Mouse (Mus musculus): Measurements from ENCODE around the gene Hist1h2bc.

The Hist1h2bc gene

DNA sequence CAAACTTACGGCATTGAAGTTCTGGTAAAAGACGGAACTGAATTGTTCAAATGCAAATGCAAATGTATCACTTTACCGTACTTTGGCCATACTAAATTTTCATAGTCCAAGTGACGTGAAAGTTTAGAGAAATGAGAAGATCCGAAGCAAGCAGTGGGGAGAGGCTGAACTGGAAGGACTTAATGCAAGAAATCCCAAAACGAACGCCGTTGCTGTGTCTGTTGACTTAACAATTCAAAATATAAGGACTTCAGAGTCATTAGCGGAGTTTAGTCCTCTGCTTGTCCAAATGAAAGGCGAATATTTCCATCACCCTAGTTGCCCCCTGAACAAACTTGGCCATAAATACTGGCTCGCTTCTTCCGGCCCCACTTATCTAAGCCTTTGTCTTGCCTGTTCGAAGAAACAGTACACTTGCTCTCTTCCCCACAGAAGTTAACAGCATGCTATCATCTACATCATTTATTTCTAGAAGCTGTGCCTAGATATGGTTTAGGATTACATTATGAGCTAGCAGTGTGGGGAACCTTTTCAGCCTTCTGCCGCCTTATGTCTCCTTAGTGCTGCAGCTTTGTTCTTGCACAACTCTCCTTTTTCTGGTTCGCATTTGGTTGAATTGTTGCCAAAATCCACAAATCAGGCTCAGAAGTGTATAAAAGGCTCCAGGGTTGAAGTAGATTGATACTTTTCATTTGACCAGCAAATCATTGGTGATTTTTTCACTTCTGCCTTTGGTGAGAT is 1.3 kb downstream of the Hist1h2bc start:
- H3K4me1 ChIP-seq (replicated peaks; ENCODE audit: low read depth, low read length): peaks cover 15% of the 10 kb centered on the region
- no peaks in the 10 kb centered on the region for H3K36me3 ChIP-seq (ENCODE audit: insufficient read depth, low read length)
- H3K9me3 ChIP-seq (ENCODE audit: low read length): no peaks in the 10 kb centered on the region
- TF ChIP-seq CTCF (conservative IDR thresholded peaks at IDR 0.05; ENCODE audit: low read length) (no peak), POU5F1 (IDR thresholded peaks at IDR 0.05; ENCODE audit: borderline replicate concordance, low read length) (no peak), NANOG (IDR thresholded peaks at IDR 0.05; ENCODE audit: borderline replicate concordance, low read length) (no peak)
- no peaks in the 10 kb centered on the region for H3K27me3 ChIP-seq (ENCODE audit: insufficient read depth, low read length)
- H3K4me3 ChIP-seq (replicated peaks; ENCODE audit: low read length): peak overlapping the region; percentile 70

- no peak for TF ChIP-seq CTCF (conservative IDR thresholded peaks at IDR 0.05; ENCODE audit: low read length)
- TF ChIP-seq POU5F1 (IDR thresholded peaks at IDR 0.05; ENCODE audit: borderline replicate concordance, low read length): no peak
- TF ChIP-seq NANOG (IDR thresholded peaks at IDR 0.05; ENCODE audit: borderline replicate concordance, low read length): no peak
Measured at GRCm38 (mm10) chr13:23685966-23686365, 2.0 kb downstream of the Hist1h2bc start.

GRCm38 (mm10) chr13:23687181-23687580 is 3.2 kb downstream of the Hist1h2bc start:
- TF ChIP-seq NANOG (IDR thresholded peaks at IDR 0.05; ENCODE audit: borderline replicate concordance, low read length) (no peak), POU5F1 (IDR thresholded peaks at IDR 0.05; ENCODE audit: borderline replicate concordance, low read length) (no peak), CTCF (conservative IDR thresholded peaks at IDR 0.05; ENCODE audit: low read length) (no peak)
- Histone ChIP-seq H3K27me3 (ENCODE audit: insufficient read depth, low read length) (no peaks in the 10 kb centered on the region), H3K4me1 (replicated peaks; ENCODE audit: low read depth, low read length) (peaks cover 21% of the 10 kb centered on the region), H3K36me3 (ENCODE audit: insufficient read depth, low read length) (no peaks in the 10 kb centered on the region), H3K4me3 (replicated peaks; ENCODE audit: low read length) (no peak overlapping the region), H3K9me3 (ENCODE audit: low read length) (no peaks in the 10 kb centered on the region)

More at GRCm38 (mm10) chr13:23685966-23686365, 2.0 kb downstream of the Hist1h2bc start:
- Histone ChIP-seq H3K9me3 (ENCODE audit: low read length) (no peaks in the 10 kb centered on the region), H3K27me3 (ENCODE audit: insufficient read depth, low read length) (no peaks in the 10 kb centered on the region), H3K4me1 (replicated peaks; ENCODE audit: low read depth, low read length) (peaks cover 21% of the 10 kb centered on the region), H3K4me3 (replicated peaks; ENCODE audit: low read length) (no peak overlapping the region), H3K36me3 (ENCODE audit: insufficient read depth, low read length) (no peaks in the 10 kb centered on the region)

- Histone ChIP-seq H3K9me3 (ENCODE audit: low read length) (peaks cover 3% of the 10 kb centered on the region), H3K27me3 (ENCODE audit: insufficient read depth, low read length) (no peaks in the 10 kb centered on the region), H3K36me3 (ENCODE audit: insufficient read depth, low read length) (no peaks in the 10 kb centered on the region; the same call in 1 of the 2 replicates), H3K4me1 (replicated peaks; ENCODE audit: low read depth, low read length) (peaks cover 15% of the 10 kb centered on the region), H3K4me3 (replicated peaks; ENCODE audit: low read length) (no peak overlapping the region)
- TF ChIP-seq CTCF (conservative IDR thresholded peaks at IDR 0.05; ENCODE audit: low read length): no peak
- no peak for TF ChIP-seq POU5F1 (IDR thresholded peaks at IDR 0.05; ENCODE audit: borderline replicate concordance, low read length)
- no peak for TF ChIP-seq NANOG (IDR thresholded peaks at IDR 0.05; ENCODE audit: borderline replicate concordance, low read length)
Measured at GRCm38 (mm10) chr13:23687907-23688306, 3.9 kb downstream of the Hist1h2bc start.

- no peaks in the 10 kb centered on the region for H3K27me3 ChIP-seq (ENCODE audit: insufficient read depth, low read length)
- no peak overlapping the region for H3K4me3 ChIP-seq (replicated peaks; ENCODE audit: low read length)
- H3K4me1 ChIP-seq (replicated peaks; ENCODE audit: low read depth, low read length): peaks cover 14% of the 10 kb centered on the region
- TF ChIP-seq POU5F1 (IDR thresholded peaks at IDR 0.05; ENCODE audit: borderline replicate concordance, low read length) (no peak), NANOG (IDR thresholded peaks at IDR 0.05; ENCODE audit: borderline replicate concordance, low read length) (no peak), CTCF (conservative IDR thresholded peaks at IDR 0.05; ENCODE audit: low read length) (no peak)
- peaks cover 5% of the 10 kb centered on the region for H3K9me3 ChIP-seq (ENCODE audit: low read length)
- no peaks in the 10 kb centered on the region; the same call in 1 of the 2 replicates for H3K36me3 ChIP-seq (ENCODE audit: insufficient read depth, low read length)
Measured at GRCm38 (mm10) chr13:23688956-23689355, 5.0 kb downstream of the Hist1h2bc start.

DNA sequence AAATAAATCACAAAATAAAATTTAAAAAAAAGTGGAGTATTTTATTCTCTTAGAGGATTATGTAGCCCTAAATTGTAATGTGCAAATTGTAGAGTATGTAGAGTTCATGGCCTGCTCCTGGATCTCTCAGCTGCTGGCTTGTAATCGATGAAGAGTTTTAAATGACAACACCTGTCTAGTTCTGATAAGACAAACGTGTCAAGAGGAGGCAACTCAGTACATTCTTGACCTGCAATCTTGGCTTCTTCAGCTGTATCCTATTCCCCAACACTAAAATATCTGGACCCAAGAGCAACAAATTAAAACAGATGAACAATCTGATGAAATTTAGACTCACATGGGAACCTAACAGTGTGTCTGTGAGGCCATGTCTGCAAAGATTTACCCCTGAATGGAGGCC is 5.5 kb downstream of the Hist1h2bc start:
- peaks cover 5% of the 10 kb centered on the region for H3K9me3 ChIP-seq (ENCODE audit: low read length)
- H3K4me1 ChIP-seq (replicated peaks; ENCODE audit: low read depth, low read length): peaks cover 14% of the 10 kb centered on the region
- no peak overlapping the region for H3K4me3 ChIP-seq (replicated peaks; ENCODE audit: low read length)
- H3K27me3 ChIP-seq (ENCODE audit: insufficient read depth, low read length): no peaks in the 10 kb centered on the region
- H3K36me3 ChIP-seq (ENCODE audit: insufficient read depth, low read length): no peaks in the 10 kb centered on the region; the same call in 1 of the 2 replicates
- TF ChIP-seq POU5F1 (IDR thresholded peaks at IDR 0.05; ENCODE audit: borderline replicate concordance, low read length) (no peak), NANOG (IDR thresholded peaks at IDR 0.05; ENCODE audit: borderline replicate concordance, low read length) (no peak), CTCF (conservative IDR thresholded peaks at IDR 0.05; ENCODE audit: low read length) (no peak)

- Histone ChIP-seq H3K9me3 (ENCODE audit: low read length) (peaks cover 5% of the 10 kb centered on the region), H3K4me3 (replicated peaks; ENCODE audit: low read length) (no peak overlapping the region), H3K36me3 (ENCODE audit: insufficient read depth, low read length) (no peaks in the 10 kb centered on the region; the same call in 1 of the 2 replicates), H3K4me1 (replicated peaks; ENCODE audit: low read depth, low read length) (peaks cover 27% of the 10 kb centered on the region), H3K27me3 (ENCODE audit: insufficient read depth, low read length) (peaks cover 6% of the 10 kb centered on the region; the same call in 1 of the 2 replicates)
- no peak for TF ChIP-seq CTCF (conservative IDR thresholded peaks at IDR 0.05; ENCODE audit: low read length)
- TF ChIP-seq POU5F1 (IDR thresholded peaks at IDR 0.05; ENCODE audit: borderline replicate concordance, low read length): no peak
- no peak for TF ChIP-seq NANOG (IDR thresholded peaks at IDR 0.05; ENCODE audit: borderline replicate concordance, low read length)
Measured at GRCm38 (mm10) chr13:23693856-23694440, 9.9 kb downstream of the Hist1h2bc start.

- Histone ChIP-seq H3K27me3 (ENCODE audit: insufficient read depth, low read length) (peaks cover 6% of the 10 kb centered on the region; the same call in 1 of the 2 replicates), H3K4me1 (replicated peaks; ENCODE audit: low read depth, low read length) (peaks cover 32% of the 10 kb centered on the region), H3K36me3 (ENCODE audit: insufficient read depth, low read length) (no peaks in the 10 kb centered on the region; the same call in 1 of the 2 replicates), H3K4me3 (replicated peaks; ENCODE audit: low read length) (no peak overlapping the region), H3K9me3 (ENCODE audit: low read length) (peaks cover 5% of the 10 kb centered on the region)
- TF ChIP-seq NANOG (IDR thresholded peaks at IDR 0.05; ENCODE audit: borderline replicate concordance, low read length): no peak
- TF ChIP-seq CTCF (conservative IDR thresholded peaks at IDR 0.05; ENCODE audit: low read length): no peak
- TF ChIP-seq POU5F1 (IDR thresholded peaks at IDR 0.05; ENCODE audit: borderline replicate concordance, low read length): no peak
Measured at GRCm38 (mm10) chr13:23694956-23695355, 11.0 kb downstream of the Hist1h2bc start.
